Mouse (Mus musculus) MEL (cell line): ENCODE measurements around the gene Hgfac. TPM values are rescaled to one million over a fixed set of nuclear protein-coding genes. Genes with fewer than 3 reads are reported as not detected.

Experiments
- DNase-seq: peaks from one replicate; pipeline ENCODE4 v3.0.0; 2011; ENCODE audit warnings: low read depth, low spot score
- H3K27ac ChIP-seq: 2 replicates; pipeline ENCODE4 v1.5.1; 2012; ENCODE audit warnings: low read depth, mild to moderate bottlenecking, control low read depth, low read length, moderate library complexity; ENCODE audit not compliant: control insufficient read depth
- H3K27me3 ChIP-seq, 2 experiments: fragments of 150-350 bp in 1 of 2; sonication (generic) in 1 of 2; 2 replicates each; pipeline ENCODE4 v1.6.1; 2012; ENCODE audit warnings: low read length in 2 of 2, mild to moderate bottlenecking in 2 of 2, improper control_type of control experiment in 1 of 2, moderate library complexity in 1 of 2; ENCODE audit not compliant: insufficient read depth in 2 of 2, control insufficient read depth in 1 of 2
- H3K36me3 ChIP-seq, 2 experiments: 2 replicates each; pipeline ENCODE4 v1.6.1; 2012 to 2014; ENCODE audit warnings: low read length in 2 of 2, improper control_type of control experiment in 1 of 2, inconsistent platforms in 1 of 2, mild to moderate bottlenecking in 1 of 2; ENCODE audit not compliant: insufficient read depth in 2 of 2, control insufficient read depth in 1 of 2
- H3K4me1 ChIP-seq, 2 experiments: fragments of 150-350 bp in 1 of 2; sonication (generic) in 1 of 2; 2 replicates each; pipeline ENCODE4 v1.6.1; 2012; ENCODE audit warnings: low read length in 2 of 2, improper control_type of control experiment in 1 of 2, mild to moderate bottlenecking in 1 of 2; ENCODE audit not compliant: insufficient read depth in 2 of 2, control insufficient read depth in 1 of 2
- H3K4me3 ChIP-seq, 2 experiments: fragments of 150-350 bp in 1 of 2; sonication (generic) in 1 of 2; 2 replicates each; pipeline ENCODE4 v1.5.1; 2012; ENCODE audit warnings: low read depth in 2 of 2, low read length in 2 of 2, mild to moderate bottlenecking in 2 of 2, moderate library complexity in 2 of 2, control low read depth in 1 of 2, improper control_type of control experiment in 1 of 2; ENCODE audit not compliant: control insufficient read depth in 1 of 2, insufficient read depth in 1 of 2
- H3K79me2 ChIP-seq: 2 replicates; pipeline ENCODE4 v1.6.1; 2012; ENCODE audit warnings: mild to moderate bottlenecking, low read length, moderate library complexity; ENCODE audit not compliant: control insufficient read depth, poor library complexity, insufficient read depth
- H3K9ac ChIP-seq: 2 replicates; pipeline ENCODE4 v1.6.1; 2012; ENCODE audit warnings: low read depth, mild to moderate bottlenecking, control low read depth, low read length, moderate library complexity; ENCODE audit not compliant: control insufficient read depth, poor library complexity, severe bottlenecking
- H3K9me3 ChIP-seq: fragments of 150-350 bp; sonication (generic); replicated peaks from 2 replicates; pipeline ENCODE4 v1.6.1; 2012; ENCODE audit warnings: mild to moderate bottlenecking, low read length, improper control_type of control experiment, moderate library complexity; ENCODE audit not compliant: insufficient read depth
- BHLHE40 ChIP-seq: IDR thresholded peaks from 2 replicates; pipeline ENCODE4 v1.6.1; 2012; ENCODE audit warnings: low read depth, mild to moderate bottlenecking, inconsistent platforms, low read length, improper control_type of control experiment, borderline replicate concordance
- CHD1 ChIP-seq: IDR thresholded peaks from 2 replicates; pipeline ENCODE4 v1.6.1; 2012; ENCODE audit warnings: low read depth, mild to moderate bottlenecking, inconsistent platforms, low read length, improper control_type of control experiment
- CHD2 ChIP-seq: IDR thresholded peaks from 2 replicates; pipeline ENCODE4 v1.6.1; 2011; ENCODE audit warnings: low read length, improper control_type of control experiment
- CTCF ChIP-seq, 3 experiments: IDR thresholded peaks in 2 of 3; conservative IDR thresholded peaks in 1 of 3; 2 replicates each; pipeline ENCODE4 v1.5.1; 2011 to 2012; ENCODE audit warnings: low read length in 3 of 3, low read depth in 2 of 3, mild to moderate bottlenecking in 2 of 3, improper control_type of control experiment in 1 of 3, inconsistent platforms in 1 of 3, mixed read lengths in 1 of 3, moderate library complexity in 1 of 3; ENCODE audit not compliant: control insufficient read depth in 1 of 3, insufficient read depth in 1 of 3, poor library complexity in 1 of 3, severe bottlenecking in 1 of 3
- E2F4 ChIP-seq: IDR thresholded peaks from 2 replicates; pipeline ENCODE4 v1.6.1; 2011; ENCODE audit warnings: low read depth, low read length, improper control_type of control experiment, borderline replicate concordance
- ELF1 ChIP-seq: IDR thresholded peaks from 2 replicates; pipeline ENCODE4 v1.6.1; 2014; ENCODE audit warnings: low read depth, mild to moderate bottlenecking, inconsistent platforms, low read length, improper control_type of control experiment, moderate library complexity
- EP300 ChIP-seq, 2 experiments: IDR thresholded peaks; 2 replicates each; pipeline ENCODE4 v1.6.1; 2011; ENCODE audit warnings: improper control_type of control experiment in 2 of 2, low read length in 2 of 2, low read depth in 1 of 2, mild to moderate bottlenecking in 1 of 2
- ETS1 ChIP-seq: IDR thresholded peaks from 2 replicates; pipeline ENCODE4 v1.6.1; 2012; ENCODE audit warnings: low read depth, mild to moderate bottlenecking, inconsistent platforms, low read length, improper control_type of control experiment, moderate library complexity
- GABPA ChIP-seq: IDR thresholded peaks from 2 replicates; pipeline ENCODE4 v1.6.1; 2012; ENCODE audit warnings: low read depth, mild to moderate bottlenecking, inconsistent platforms, low read length, improper control_type of control experiment, moderate library complexity
- GATA1 ChIP-seq: IDR thresholded peaks from 2 replicates; pipeline ENCODE4 v1.6.1; 2011; ENCODE audit warnings: low read depth, low read length, improper control_type of control experiment
- HCFC1 ChIP-seq: IDR thresholded peaks from 2 replicates; pipeline ENCODE4 v1.6.1; 2012; ENCODE audit warnings: low read depth, mild to moderate bottlenecking, inconsistent platforms, low read length, improper control_type of control experiment, moderate library complexity
- JUND ChIP-seq: IDR thresholded peaks from 2 replicates; pipeline ENCODE4 v1.6.1; 2011; ENCODE audit warnings: low read depth, mild to moderate bottlenecking, improper control_type of control experiment, low read length
- KAT2A ChIP-seq: conservative IDR thresholded peaks from 2 replicates; pipeline ENCODE4 v1.6.1; 2012; ENCODE audit warnings: low read depth, low read length, improper control_type of control experiment, inconsistent platforms
- MAX ChIP-seq: IDR thresholded peaks from 2 replicates; pipeline ENCODE4 v1.6.1; 2011; ENCODE audit warnings: low read length, improper control_type of control experiment
- MAZ ChIP-seq: IDR thresholded peaks from 2 replicates; pipeline ENCODE4 v1.6.1; 2012; ENCODE audit warnings: low read depth, mild to moderate bottlenecking, inconsistent platforms, low read length, improper control_type of control experiment
- MEF2A ChIP-seq: IDR thresholded peaks from 2 replicates; pipeline ENCODE4 v1.6.1; 2014; ENCODE audit warnings: low read depth, mild to moderate bottlenecking, inconsistent platforms, low read length, improper control_type of control experiment; ENCODE audit not compliant: poor library complexity, insufficient replicate concordance, severe bottlenecking; ENCODE audit errors: extremely low read depth
- MXI1 ChIP-seq: IDR thresholded peaks from 2 replicates; pipeline ENCODE4 v1.6.1; 2011; ENCODE audit warnings: mild to moderate bottlenecking, low read depth, low read length, improper control_type of control experiment
- MYB ChIP-seq: IDR thresholded peaks from 2 replicates; pipeline ENCODE4 v1.6.1; 2011; ENCODE audit warnings: mild to moderate bottlenecking, low read depth, low read length, improper control_type of control experiment
- MYC ChIP-seq: IDR thresholded peaks from 2 replicates; pipeline ENCODE4 v1.6.1; 2011; ENCODE audit warnings: low read depth, mild to moderate bottlenecking, low read length, improper control_type of control experiment, moderate library complexity
- NELFE ChIP-seq: IDR thresholded peaks from 2 replicates; pipeline ENCODE4 v1.6.1; 2011; ENCODE audit warnings: low read depth, low read length, improper control_type of control experiment
- NRF1 ChIP-seq: IDR thresholded peaks from 2 replicates; pipeline ENCODE4 v1.6.1; 2014; ENCODE audit warnings: low read depth, mild to moderate bottlenecking, inconsistent platforms, low read length, improper control_type of control experiment, moderate library complexity; ENCODE audit not compliant: poor library complexity, insufficient read depth, severe bottlenecking
- POLR2A ChIP-seq, 2 experiments: IDR thresholded peaks; 2 replicates each; pipeline ENCODE4 v1.6.1; 2011 to 2012; ENCODE audit warnings: low read length in 2 of 2, mild to moderate bottlenecking in 2 of 2, control low read depth in 1 of 2, improper control_type of control experiment in 1 of 2, low read depth in 1 of 2, moderate library complexity in 1 of 2; ENCODE audit not compliant: control insufficient read depth in 1 of 2, insufficient read depth in 1 of 2, poor library complexity in 1 of 2
- POLR2AphosphoS2 ChIP-seq: IDR thresholded peaks from 2 replicates; pipeline ENCODE4 v1.6.1; 2011; ENCODE audit warnings: low read length, improper control_type of control experiment
- POLR2AphosphoS5 ChIP-seq: IDR thresholded peaks from 2 replicates; pipeline ENCODE4 v1.6.1; 2012; ENCODE audit warnings: low read depth, borderline replicate concordance, mild to moderate bottlenecking, inconsistent platforms, low read length, moderate library complexity, mixed read lengths
- RAD21 ChIP-seq: IDR thresholded peaks from 2 replicates; pipeline ENCODE4 v1.6.1; 2011; ENCODE audit warnings: mild to moderate bottlenecking, low read depth, low read length, improper control_type of control experiment
- RCOR1 ChIP-seq: IDR thresholded peaks from 2 replicates; pipeline ENCODE4 v1.6.1; 2012; ENCODE audit warnings: low read depth, mild to moderate bottlenecking, inconsistent platforms, low read length, improper control_type of control experiment
- SIN3A ChIP-seq: IDR thresholded peaks from 2 replicates; pipeline ENCODE4 v1.6.1; 2012; ENCODE audit warnings: low read length, improper control_type of control experiment, inconsistent platforms
- SMC3 ChIP-seq: IDR thresholded peaks from 2 replicates; pipeline ENCODE4 v1.6.1; 2011; ENCODE audit warnings: low read depth, low read length, improper control_type of control experiment
- TAL1 ChIP-seq: IDR thresholded peaks from 2 replicates; pipeline ENCODE4 v1.6.1; 2012; ENCODE audit warnings: mild to moderate bottlenecking, inconsistent platforms, low read length, moderate library complexity, mixed read lengths
- TBP ChIP-seq: IDR thresholded peaks from 2 replicates; pipeline ENCODE4 v1.8.0; 2011; ENCODE audit warnings: low read depth, low read length, improper control_type of control experiment
- TCF12 ChIP-seq: IDR thresholded peaks from 2 replicates; pipeline ENCODE4 v1.6.1; 2014; ENCODE audit warnings: low read depth, mild to moderate bottlenecking, inconsistent platforms, low read length, improper control_type of control experiment, moderate library complexity
- UBTF ChIP-seq: IDR thresholded peaks from 2 replicates; pipeline ENCODE4 v1.6.1; 2012; ENCODE audit warnings: low read depth, mild to moderate bottlenecking, inconsistent platforms, low read length, improper control_type of control experiment, moderate library complexity, borderline replicate concordance; ENCODE audit not compliant: insufficient read depth
- USF1 ChIP-seq: IDR thresholded peaks from 2 replicates; pipeline ENCODE4 v1.6.1; 2014; ENCODE audit warnings: low read depth, mild to moderate bottlenecking, inconsistent platforms, low read length, improper control_type of control experiment, moderate library complexity
- USF2 ChIP-seq, 2 experiments: IDR thresholded peaks; 2 replicates each; pipeline ENCODE4 v1.6.1; 2011 to 2012; ENCODE audit warnings: improper control_type of control experiment in 2 of 2, low read length in 2 of 2, borderline replicate concordance in 1 of 2, inconsistent platforms in 1 of 2, low read depth in 1 of 2, mild to moderate bottlenecking in 1 of 2; ENCODE audit not compliant: insufficient read depth in 1 of 2
- ZC3H11A ChIP-seq: IDR thresholded peaks from 2 replicates; pipeline ENCODE4 v1.6.1; 2012; ENCODE audit warnings: low read depth, mild to moderate bottlenecking, inconsistent platforms, low read length, improper control_type of control experiment
- ZKSCAN1 ChIP-seq: IDR thresholded peaks from 2 replicates; pipeline ENCODE4 v1.6.1; 2012; ENCODE audit warnings: low read depth, mild to moderate bottlenecking, inconsistent platforms, low read length, improper control_type of control experiment, moderate library complexity
- ZMIZ1 ChIP-seq: IDR thresholded peaks from 2 replicates; pipeline ENCODE4 v1.6.1; 2012; ENCODE audit warnings: low read depth, mild to moderate bottlenecking, inconsistent platforms, low read length, improper control_type of control experiment, moderate library complexity
- ZNF384 ChIP-seq: IDR thresholded peaks from 2 replicates; pipeline ENCODE4 v1.6.1; 2012; ENCODE audit warnings: low read depth, mild to moderate bottlenecking, inconsistent platforms, low read length, improper control_type of control experiment
- polyA plus RNA-seq, 2 experiments: library from polyadenylated mRNA; stranded (reverse) in 1 of 2; unstranded in 1 of 2; fragments of >175 nt in 1 of 2; fragments of >200 nt in 1 of 2; gene quantifications; 2 replicates each; pipeline versions ENCODE4 v1.2.1 to v1.2.4; 2012; ENCODE audit warnings: low replicate concordance in 2 of 2, low read depth in 1 of 2; ENCODE audit not compliant: insufficient read length in 2 of 2, insufficient read depth in 1 of 2, missing spikeins in 1 of 2
- total RNA-seq: library from RNA; depleted of rRNA; stranded (reverse); fragments of 300-350 nt; gene quantifications from 2 replicates; pipeline ENCODE4 v1.2.3, GENCODE M21; 2012

Hgfac gene
- total and polyA plus RNA-seq, 3 experiments: 0.62 to 1.6 TPM; not detected in 1

- no peaks in the 10 kb centered on the region for H3K9me3 ChIP-seq
- TF ChIP-seq USF1 (no peak), MYC (0 out of 2 replicates have a peak, but pooled peaks have one; percentile 14), TAL1 (peak; percentile 96), POLR2AphosphoS2 (no peak), RCOR1 (no peak), TCF12 (peak; percentile 79), USF2 (IDR thresholded peaks at IDR 0.05; ENCODE audit: borderline replicate concordance in 1 of 2, insufficient read depth in 1 of 2, low read depth in 1 of 2, low read length in 2 of 2) (no peak), MYB (no peak), CHD1 (no peak), KAT2A (no peak), ZNF384 (no peak), E2F4 (no peak), BHLHE40 (no peak), MAX (no peak), HCFC1 (no peak), RAD21 (no peak), ETS1 (peak; percentile 65), MEF2A (no peak), TBP (no peak), CTCF (IDR thresholded peaks at IDR 0.05 in 2 of 3, conservative IDR thresholded peaks at IDR 0.05 in 1 of 3; ENCODE audit: control insufficient read depth in 1 of 3, insufficient read depth in 1 of 3, low read depth in 2 of 3, low read length in 3 of 3, poor library complexity in 1 of 3, severe bottlenecking in 1 of 3) (no peak), ZC3H11A (no peak), GATA1 (peak; percentile 77), JUND (no peak), ZMIZ1 (no peak), NRF1 (no peak), EP300 (IDR thresholded peaks at IDR 0.05; ENCODE audit: low read depth in 1 of 2, low read length in 2 of 2) (peak; percentile 79 to 82), POLR2A (IDR thresholded peaks at IDR 0.05; ENCODE audit: control insufficient read depth in 1 of 2, insufficient read depth in 1 of 2, low read depth in 1 of 2, low read length in 2 of 2, poor library complexity in 1 of 2) (no peak), GABPA (no peak), MAZ (no peak), SMC3 (peak; percentile 16; the same call in 1 of the 2 replicates), ZKSCAN1 (no peak), MXI1 (0 out of 2 replicates have a peak, but pooled peaks have one; percentile 18), UBTF (no peak), ELF1 (no peak), NELFE (no peak), SIN3A (no peak), POLR2AphosphoS5 (no peak), CHD2 (no peak)
These were observed 5.5 kb upstream of the Hgfac start for GRCm38 (mm10) chr5:35035795-35036194.

More at GRCm38 (mm10) chr5:35035795-35036194, 5.5 kb upstream of the Hgfac start:
- no peak overlapping the region for H3K4me3 ChIP-seq
- H3K36me3 ChIP-seq: peaks cover 0 to 7% of the 10 kb centered on the region in 2 experiments; a peak in 2 of 4 replicates
- H3K4me1 ChIP-seq: peaks cover 3 to 24% of the 10 kb centered on the region in 2 experiments; a peak in 3 of 4 replicates
- H3K27me3 ChIP-seq: no peaks in the 10 kb centered on the region
- H3K79me2 ChIP-seq: no peaks in the 10 kb centered on the region
- peak; percentile 81 for DNase-seq
- no peak overlapping the region for H3K9ac ChIP-seq
- H3K27ac ChIP-seq: peak overlapping the region; percentile 11; the same call in 1 of the 2 replicates
